Mouse (Mus musculus) liver, embryonic 13.5 days (tissue): ENCODE data around the gene Sprr2f. TPM values are rescaled to one million over a fixed set of nuclear protein-coding genes. Genes with fewer than 3 reads are reported as not detected.

Experiments used
- polyA plus RNA-seq: library from polyadenylated mRNA; unstranded; fragments of >200 nt; fragmentation: Nextera tagmentation; extraction: Ambion mirVana; gene quantifications from 2 replicates; pipeline ENCODE4 v1.2.1, GENCODE M21; 2015

The Sprr2f gene
- polyA plus RNA-seq, 1 experiment from 2014 or later, result not detected

Other genes starting within 250 kb of the Sprr2f start
- not detected in 2 replicates for gene Prr9, start 241.2 kb upstream of the Sprr2f start, polyA plus RNA-seq
- gene Lelp1, start 222.4 kb upstream of the Sprr2f start, polyA plus RNA-seq, result not detected in 2 replicates
- 0.06 TPM in 1 of 2 replicates, not detected in the other for gene Sprr2a1, start 149.4 kb upstream of the Sprr2f start, polyA plus RNA-seq
- gene Sprr2a2, start 149.3 kb upstream of the Sprr2f start, polyA plus RNA-seq, result 0.44 and 0.61 TPM in 2 replicates
- gene Sprr2a3, start 79.8 kb upstream of the Sprr2f start, polyA plus RNA-seq, result not detected in 2 replicates
- gene Sprr2b, start 48.6 kb upstream of the Sprr2f start, polyA plus RNA-seq, result not detected in 2 replicates
- gene Sprr2d, start 26.0 kb upstream of the Sprr2f start, polyA plus RNA-seq, result not detected in 2 replicates
- not detected in 2 replicates for gene Sprr2e, start 13.0 kb upstream of the Sprr2f start, polyA plus RNA-seq
- not detected in 2 replicates for gene Sprr2h, start 20.5 kb downstream of the Sprr2f start, polyA plus RNA-seq
- not detected in 2 replicates for gene Sprr2i, start 42.8 kb downstream of the Sprr2f start, polyA plus RNA-seq
- gene Sprr2j-ps, start 52.9 kb downstream of the Sprr2f start, polyA plus RNA-seq, result not detected in 2 replicates
- gene Gm9774, start 64.2 kb downstream of the Sprr2f start, polyA plus RNA-seq, result 9.1 and 10.0 TPM in 2 replicates
- not detected in 2 replicates for gene Sprr2k, start 67.4 kb downstream of the Sprr2f start, polyA plus RNA-seq
- gene Sprr1b, start 73.6 kb downstream of the Sprr2f start, polyA plus RNA-seq, result not detected in 2 replicates
- gene Sprr3, start 93.5 kb downstream of the Sprr2f start, polyA plus RNA-seq, result not detected in 2 replicates
- not detected in 2 replicates for gene Sprr1a, start 120.7 kb downstream of the Sprr2f start, polyA plus RNA-seq
- gene Sprr4, start 135.3 kb downstream of the Sprr2f start, polyA plus RNA-seq, result not detected in 2 replicates
- not detected in 2 replicates for gene 2310046K23Rik, start 169.3 kb downstream of the Sprr2f start, polyA plus RNA-seq
- gene Ivl, start 208.5 kb downstream of the Sprr2f start, polyA plus RNA-seq, result 0.05 and 0.10 TPM in 2 replicates
- not detected in 2 replicates for gene Smcp, start 223.8 kb downstream of the Sprr2f start, polyA plus RNA-seq
- gene 2210017I01Rik, start 242.3 kb downstream of the Sprr2f start, polyA plus RNA-seq, result not detected in 2 replicates